Mouse (Mus musculus) CH12.LX (cell line): ENCODE measurements at regions not wholly inside any gene's neighbourhood (a gene's known extent, or its start where the extent isn't known, plus 50 kb on each side); places are given as distances from the start of the nearest gene placed in this dataset.

Experiments
- DNase-seq: peaks from one replicate; pipeline ENCODE4 v3.0.0-alpha.2; 2013; ENCODE audit errors: extremely low read depth
- H3K27ac ChIP-seq: 2 replicates; pipeline ENCODE4 v1.5.1; 2012; ENCODE audit warnings: low read depth, mild to moderate bottlenecking, control low read depth, moderate library complexity; ENCODE audit not compliant: insufficient read depth
- H3K27me3 ChIP-seq: replicated peaks from 2 replicates; pipeline ENCODE3; 2012; ENCODE audit warnings: inconsistent platforms
- H3K36me3 ChIP-seq, 2 experiments: replicated peaks in 1 of 2; 2 replicates each; pipeline versions ENCODE3 to v1.6.1; 2012; ENCODE audit warnings: inconsistent platforms in 1 of 2, low read length in 1 of 2, mild to moderate bottlenecking in 1 of 2, mixed read lengths in 1 of 2, moderate library complexity in 1 of 2; ENCODE audit not compliant: control insufficient read depth in 1 of 2, insufficient read depth in 1 of 2
- H3K4me1 ChIP-seq, 2 experiments: 2 replicates each; pipeline ENCODE4 v1.6.1; 2012; ENCODE audit warnings: inconsistent platforms in 1 of 2, moderate library complexity in 1 of 2; ENCODE audit not compliant: insufficient read depth in 2 of 2, control insufficient read depth in 1 of 2
- H3K4me2 ChIP-seq: 2 replicates; pipeline ENCODE4 v1.6.1; 2012; ENCODE audit warnings: low read depth, mild to moderate bottlenecking, control low read depth; ENCODE audit not compliant: poor library complexity, insufficient read depth, severe bottlenecking
- H3K4me3 ChIP-seq, 3 experiments: fragments of 150-350 bp in 1 of 3; sonication (generic) in 1 of 3; replicated peaks in 1 of 3; 2 replicates each; pipeline versions ENCODE3 to v1.5.1; 2011 to 2012; ENCODE audit warnings: low read depth in 2 of 3, low read length in 2 of 3, mild to moderate bottlenecking in 2 of 3, moderate library complexity in 2 of 3, control low read depth in 1 of 3, improper control_type of control experiment in 1 of 3, inconsistent platforms in 1 of 3, mixed read lengths in 1 of 3; ENCODE audit not compliant: poor library complexity in 1 of 3
- H3K79me2 ChIP-seq: replicated peaks from 2 replicates; pipeline ENCODE4 v1.6.1; 2012; ENCODE audit warnings: mild to moderate bottlenecking, moderate library complexity; ENCODE audit not compliant: control insufficient read depth, poor library complexity, insufficient read depth, severe bottlenecking; ENCODE audit errors: extremely low read depth
- H3K9ac ChIP-seq: 2 replicates; pipeline ENCODE4 v1.6.1; 2012; ENCODE audit warnings: low read depth, mild to moderate bottlenecking, control low read depth, moderate library complexity; ENCODE audit not compliant: insufficient read depth
- H3K9me3 ChIP-seq: replicated peaks from 2 replicates; pipeline ENCODE3; 2012; ENCODE audit warnings: low read length, inconsistent platforms, mixed read lengths
- CHD1 ChIP-seq: IDR thresholded peaks from 2 replicates; pipeline ENCODE4 v1.6.1; 2012; ENCODE audit warnings: low read depth, low read length, improper control_type of control experiment, inconsistent platforms
- E2F4 ChIP-seq: IDR thresholded peaks from 2 replicates; pipeline ENCODE4 v1.6.1; 2011; ENCODE audit warnings: low read depth, low read length, improper control_type of control experiment; ENCODE audit not compliant: insufficient replicate concordance
- ELF1 ChIP-seq: IDR thresholded peaks from 2 replicates; pipeline ENCODE4 v1.6.1; 2014; ENCODE audit warnings: low read depth, mild to moderate bottlenecking, inconsistent platforms, low read length, improper control_type of control experiment
- ETS1 ChIP-seq: conservative IDR thresholded peaks from 2 replicates; pipeline ENCODE4 v1.6.1; 2012; ENCODE audit warnings: low read depth, mild to moderate bottlenecking, inconsistent platforms, low read length, improper control_type of control experiment, moderate library complexity
- GABPA ChIP-seq: IDR thresholded peaks from 2 replicates; pipeline ENCODE4 v1.6.1; 2012; ENCODE audit warnings: low read depth, low read length, improper control_type of control experiment, inconsistent platforms; ENCODE audit not compliant: insufficient replicate concordance
- IRF4 ChIP-seq: IDR thresholded peaks from 2 replicates; pipeline ENCODE4 v1.6.1; 2014; ENCODE audit warnings: low read depth, mild to moderate bottlenecking, inconsistent platforms, low read length, improper control_type of control experiment
- JUN ChIP-seq: IDR thresholded peaks from 2 replicates; pipeline ENCODE4 v1.6.1; 2011; ENCODE audit warnings: low read depth, mild to moderate bottlenecking, low read length, improper control_type of control experiment, moderate library complexity; ENCODE audit not compliant: insufficient read depth
- JUND ChIP-seq: conservative IDR thresholded peaks from 2 replicates; pipeline ENCODE4 v1.6.1; 2011; ENCODE audit warnings: low read depth, low read length, improper control_type of control experiment
- KAT2A ChIP-seq: IDR thresholded peaks from 2 replicates; pipeline ENCODE4 v1.6.1; 2012; ENCODE audit warnings: low read length, improper control_type of control experiment, inconsistent platforms; ENCODE audit not compliant: insufficient replicate concordance
- MAFK ChIP-seq: IDR thresholded peaks from 2 replicates; pipeline ENCODE4 v1.6.1; 2011; ENCODE audit warnings: low read length, improper control_type of control experiment; ENCODE audit not compliant: insufficient replicate concordance
- MAX ChIP-seq: IDR thresholded peaks from 2 replicates; pipeline ENCODE4 v1.6.1; 2011; ENCODE audit warnings: low read length, improper control_type of control experiment
- MAZ ChIP-seq: IDR thresholded peaks from 2 replicates; pipeline ENCODE4 v1.6.1; 2012; ENCODE audit warnings: low read depth, mild to moderate bottlenecking, inconsistent platforms, low read length, improper control_type of control experiment, moderate library complexity
- MEF2A ChIP-seq: IDR thresholded peaks from 2 replicates; pipeline ENCODE4 v1.6.1; 2014; ENCODE audit warnings: low read depth, mild to moderate bottlenecking, inconsistent platforms, low read length, improper control_type of control experiment, borderline replicate concordance
- MXI1 ChIP-seq: IDR thresholded peaks from 2 replicates; pipeline ENCODE4 v1.6.1; 2011; ENCODE audit warnings: mild to moderate bottlenecking, low read depth, low read length, improper control_type of control experiment
- NELFE ChIP-seq: IDR thresholded peaks from 2 replicates; pipeline ENCODE4 v1.6.1; 2011; ENCODE audit warnings: low read depth, low read length, improper control_type of control experiment
- PAX5 ChIP-seq: IDR thresholded peaks from 2 replicates; pipeline ENCODE4 v1.6.1; 2012; ENCODE audit warnings: low read length, inconsistent platforms, mixed read lengths
- POLR2A ChIP-seq: IDR thresholded peaks from 2 replicates; pipeline ENCODE4 v1.6.1; 2011; ENCODE audit warnings: low read depth, mild to moderate bottlenecking, improper control_type of control experiment, low read length
- POLR2AphosphoS2 ChIP-seq: IDR thresholded peaks from 2 replicates; pipeline ENCODE4 v1.6.1; 2011; ENCODE audit warnings: low read depth, low read length, improper control_type of control experiment
- RAD21 ChIP-seq: IDR thresholded peaks from 2 replicates; pipeline ENCODE4 v1.6.1; 2011; ENCODE audit warnings: low read depth, mild to moderate bottlenecking, low read length, improper control_type of control experiment, moderate library complexity
- RCOR1 ChIP-seq: conservative IDR thresholded peaks from 2 replicates; pipeline ENCODE4 v1.6.1; 2012; ENCODE audit warnings: low read depth, mild to moderate bottlenecking, inconsistent platforms, low read length, improper control_type of control experiment
- TBP ChIP-seq: conservative IDR thresholded peaks from 2 replicates; pipeline ENCODE4 v1.6.1; 2011; ENCODE audit warnings: low read depth, low read length, improper control_type of control experiment
- UBTF ChIP-seq: IDR thresholded peaks from 2 replicates; pipeline ENCODE4 v1.6.1; 2012; ENCODE audit warnings: low read depth, mild to moderate bottlenecking, inconsistent platforms, low read length, improper control_type of control experiment, moderate library complexity
- USF1 ChIP-seq: IDR thresholded peaks from 2 replicates; pipeline ENCODE4 v1.6.1; 2014; ENCODE audit warnings: low read depth, mild to moderate bottlenecking, inconsistent platforms, low read length, improper control_type of control experiment
- USF2 ChIP-seq: conservative IDR thresholded peaks from 2 replicates; pipeline ENCODE4 v1.6.1; 2011; ENCODE audit warnings: low read depth, low read length, improper control_type of control experiment
- ZKSCAN1 ChIP-seq: IDR thresholded peaks from 2 replicates; pipeline ENCODE4 v1.6.1; 2012; ENCODE audit warnings: low read depth, inconsistent platforms, low read length, improper control_type of control experiment, borderline replicate concordance
- ZMIZ1 ChIP-seq: IDR thresholded peaks from 2 replicates; pipeline ENCODE4 v1.6.1; 2012; ENCODE audit warnings: low read depth, mild to moderate bottlenecking, inconsistent platforms, low read length, improper control_type of control experiment
- ZNF384 ChIP-seq: IDR thresholded peaks from 2 replicates; pipeline ENCODE4 v1.6.1; 2012; ENCODE audit warnings: low read depth, low read length, improper control_type of control experiment, inconsistent platforms
- dilution Hi-C: fragments of 300-500 bp; cut with MboI; formaldehyde crosslinking; loops from 2 replicates; pipeline ENCODE4 v1.14.3; 2020; ENCODE audit warnings: low sequenced_read_pairs; ENCODE audit not compliant: extremely low pct_unique_long_range_greater_than_20kb, extremely low pct_ligation_motif_present
- in situ Hi-C: fragments of 300-500 bp; cut with MboI; formaldehyde crosslinking; loops from 3 replicates; pipeline ENCODE4 v1.14.3; 2019; ENCODE audit warnings: low sequenced_read_pairs, low pct_ligation_motif_present, low pct_unique_long_range_greater_than_20kb, mixed read lengths

DNA sequence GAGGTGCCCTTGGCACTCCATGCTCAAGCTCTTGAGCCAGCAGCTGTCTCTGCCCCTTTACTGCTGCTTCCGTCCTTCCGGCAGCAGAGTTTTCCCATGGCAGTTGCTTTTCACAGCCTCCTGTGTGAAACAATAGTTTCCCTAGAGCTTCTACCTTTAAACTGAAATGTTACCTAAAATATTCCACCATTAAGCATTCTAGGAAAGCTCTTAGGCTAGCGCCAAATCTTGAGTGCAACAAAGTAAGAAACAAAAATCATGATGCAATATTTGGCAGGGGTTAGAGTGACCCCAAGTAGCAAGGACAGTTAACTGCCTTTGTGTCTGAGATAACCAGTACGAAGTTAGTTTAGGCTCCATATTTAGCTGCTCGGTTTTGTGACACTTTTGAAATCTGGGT is 830.3 kb upstream of the Tenm2 start:
- no peak overlapping the region for H3K4me2 ChIP-seq
- dilution Hi-C loops = no loop called here
- no peaks in the 10 kb centered on the region for H3K36me3 ChIP-seq
- no peaks in the 10 kb centered on the region for H3K79me2 ChIP-seq
- no peak for TF ChIP-seq POLR2A
- no peak for TF ChIP-seq ZNF384
- TF ChIP-seq NELFE = no peak
- TF ChIP-seq GABPA = no peak
- TF ChIP-seq MAZ = no peak
- no peak for TF ChIP-seq JUND
- TF ChIP-seq E2F4 = no peak
- TF ChIP-seq MXI1 = no peak
- no peak for TF ChIP-seq MAX
- TF ChIP-seq ETS1 = no peak
- TF ChIP-seq RAD21 = no peak
- TF ChIP-seq POLR2AphosphoS2 = no peak
- TF ChIP-seq UBTF = no peak
- no peak for TF ChIP-seq KAT2A
- TF ChIP-seq PAX5 = no peak
- TF ChIP-seq USF1 = no peak
- no peak for TF ChIP-seq MEF2A
- no peak for TF ChIP-seq IRF4
- TF ChIP-seq USF2 = no peak
- TF ChIP-seq, all 38 proteins: peak for 0
- Histone ChIP-seq H3K9me3 (peaks cover 33% of the 10 kb centered on the region), H3K27ac (no peak overlapping the region), H3K27me3 (no peaks in the 10 kb centered on the region), H3K9ac (no peak overlapping the region), H3K4me1 (no peaks in the 10 kb centered on the region), H3K4me3 (no peak overlapping the region)
- DNase-seq = no peak
- in situ Hi-C loops = no loop called here

GRCm38 (mm10) chr11:38060105-38060504 is 824.3 kb upstream of the Tenm2 start:
- DNase-seq = no peak
- Histone ChIP-seq H3K9me3 (peaks cover 37% of the 10 kb centered on the region), H3K27me3 (no peaks in the 10 kb centered on the region), H3K4me1 (no peaks in the 10 kb centered on the region), H3K27ac (no peak overlapping the region), H3K9ac (no peak overlapping the region), H3K4me3 (no peak overlapping the region), H3K79me2 (no peaks in the 10 kb centered on the region), H3K36me3 (no peaks in the 10 kb centered on the region), H3K4me2 (no peak overlapping the region)
- in situ Hi-C loops (no loop called here), dilution Hi-C loops (no loop called here)
- TF ChIP-seq MEF2A (no peak), USF1 (no peak), USF2 (no peak), GABPA (no peak), CHD1 (no peak), JUN (no peak), UBTF (no peak), E2F4 (no peak), RCOR1 (no peak), ZKSCAN1 (no peak), ELF1 (no peak), MAFK (no peak), POLR2A (no peak), NELFE (no peak), MAZ (no peak), TBP (no peak), KAT2A (no peak), ZMIZ1 (no peak)
